Mouse (Mus musculus): ENCODE data around the gene Ubac2.
"Not testable (repeated sequence)": the region's sequence is repeated elsewhere in the genome, so short reads cannot be mapped to it uniquely, and the experiment has no call there.

Gene Ubac2

GRCm38 (mm10) chr14:122061376-122061775 is 183.0 kb downstream of the Ubac2 start:
- no peak for DNase-seq

DNA sequence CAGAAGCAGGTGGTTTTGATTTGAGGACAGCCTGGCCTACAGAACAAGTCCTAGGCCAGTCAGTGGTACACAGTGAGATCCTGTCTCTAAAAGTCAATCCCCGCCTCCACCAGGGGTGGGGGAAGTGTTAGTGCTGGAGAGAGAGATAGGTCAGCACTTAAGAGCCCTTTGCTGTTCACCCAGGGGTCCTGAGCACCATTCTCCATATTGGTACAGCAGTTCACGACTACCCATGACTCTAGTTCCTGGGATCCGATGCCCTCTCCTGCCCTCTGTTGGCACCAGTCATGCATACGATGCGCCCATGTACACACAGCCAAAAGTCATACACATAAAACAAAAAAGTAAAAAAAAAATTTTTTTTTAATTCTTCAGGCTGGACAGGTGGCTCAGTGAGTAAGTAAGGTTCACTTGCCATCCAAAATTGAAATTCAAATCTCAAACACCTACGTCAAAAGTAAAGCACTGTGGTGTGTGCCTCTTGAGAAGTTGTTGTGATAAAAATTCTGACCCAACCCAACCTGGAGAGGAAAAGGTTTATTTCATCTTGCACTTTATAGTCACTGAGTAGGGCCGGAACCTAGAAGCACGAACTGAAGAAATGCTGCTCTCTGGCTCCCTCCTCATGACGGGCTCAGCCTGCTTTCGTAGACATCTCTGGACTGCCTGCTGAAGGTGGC is 184.1 kb downstream of the Ubac2 start:
- peak in 1 of 2 experiments; percentile 42 for DNase-seq

DNA sequence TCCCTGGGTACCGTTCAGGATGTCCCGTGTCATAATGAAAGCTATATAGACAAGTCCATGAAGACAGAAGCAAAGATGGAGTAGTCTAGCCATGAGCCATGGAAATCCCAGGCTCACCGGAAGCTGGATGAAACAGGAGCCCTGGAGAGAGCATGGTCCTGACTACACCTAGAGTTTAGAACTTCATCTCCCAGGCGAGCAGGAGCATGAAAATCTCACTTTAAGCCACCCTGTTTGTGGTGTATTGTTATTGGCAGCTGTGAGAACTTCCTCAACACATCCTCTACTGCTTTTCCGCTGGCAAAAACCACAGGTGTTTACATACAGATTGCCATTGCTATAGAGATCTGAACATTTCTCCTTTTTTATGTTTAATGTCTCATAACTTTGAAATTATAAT is 185.2 kb downstream of the Ubac2 start:
- peak in 1 of 2 experiments; percentile 36 for DNase-seq

DNA sequence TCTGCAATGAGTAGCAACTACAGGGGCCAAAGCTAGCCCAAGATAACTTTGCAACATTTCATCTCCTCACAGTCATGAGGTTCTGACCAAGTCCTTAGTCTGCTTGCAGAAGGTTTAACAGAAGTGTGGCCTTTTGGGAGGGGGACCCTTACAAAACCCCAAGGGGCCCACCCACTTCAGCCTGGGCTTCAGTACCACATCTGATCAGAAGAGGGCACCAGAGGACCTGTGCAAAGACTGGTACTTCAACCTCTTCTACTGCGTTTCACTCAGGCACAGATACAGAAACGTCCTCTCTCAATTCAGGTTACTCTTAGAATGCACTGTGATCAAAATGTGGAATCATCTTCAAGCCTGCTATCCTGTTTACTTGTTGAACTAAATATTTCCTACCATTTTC is 186.1 kb downstream of the Ubac2 start:
- peak; percentile 71 to 85 for DNase-seq

GRCm38 (mm10) chr14:122066243-122066642 is 187.8 kb downstream of the Ubac2 start:
- no peak for DNase-seq

- DNase-seq: not testable (repeated sequence)
These were observed 189.6 kb downstream of the Ubac2 start for GRCm38 (mm10) chr14:122068036-122068435.

- no peak for DNase-seq
These were observed 190.6 kb downstream of the Ubac2 start for GRCm38 (mm10) chr14:122068801-122069695.

DNA sequence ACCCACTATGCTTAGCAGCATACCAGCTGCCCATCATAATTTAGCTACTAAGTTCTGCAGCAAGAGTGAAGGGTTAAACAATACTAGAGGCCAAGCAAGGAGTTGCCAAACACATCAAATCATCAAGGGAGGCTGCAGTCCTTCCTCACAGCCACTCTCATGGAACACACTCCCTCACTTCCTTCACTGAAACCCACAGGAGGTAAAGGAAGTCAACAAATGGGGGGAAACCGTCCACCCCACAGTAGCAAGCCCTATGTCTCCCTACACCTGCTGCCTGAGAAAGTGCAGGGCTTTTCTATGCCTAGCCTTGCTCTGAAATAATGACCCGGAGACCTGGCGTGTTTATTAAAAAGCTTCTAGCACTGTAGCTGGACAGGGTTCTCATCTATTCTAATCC is 191.5 kb downstream of the Ubac2 start:
- DNase-seq: no peak

Measured in spleen, adult 18-20 months (tissue).